Mouse (Mus musculus) lung, postnatal 0 days (tissue): ENCODE measurements around the gene Krt17.

ENCODE experiments used
- CTCF ChIP-seq: IDR thresholded peaks from 2 replicates; pipeline ENCODE4 v1.5.1; 2016; ENCODE audit warnings: antibody characterized with exemption, mild to moderate bottlenecking
- EP300 ChIP-seq: IDR thresholded peaks from 2 replicates; pipeline ENCODE4 v1.6.1; 2016; ENCODE audit warnings: antibody characterized with exemption, mild to moderate bottlenecking, control low read depth

DNA sequence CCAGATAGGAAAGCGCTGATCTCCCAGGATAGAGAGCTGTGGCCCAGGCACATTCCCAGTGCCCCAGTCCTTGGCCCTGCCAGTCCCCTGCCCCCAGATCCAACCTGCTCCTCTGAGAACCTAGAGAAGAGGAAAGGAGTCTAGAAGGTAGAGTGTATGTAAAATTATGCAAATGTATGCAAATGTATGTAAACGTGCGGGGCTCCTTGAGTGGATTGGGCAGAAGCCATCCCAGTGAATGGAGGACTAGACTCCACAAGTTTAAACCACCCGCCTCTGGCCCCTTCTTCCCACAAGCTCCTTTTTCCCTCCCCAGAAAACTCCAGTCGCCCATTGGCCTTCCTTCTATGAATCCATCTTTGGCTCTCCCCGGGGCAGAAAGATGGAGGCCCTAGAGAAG lies 32.1 kb upstream of the Krt17 start:
- TF ChIP-seq CTCF (no peak), EP300 (no peak)
